Mouse (Mus musculus) liver, embryonic 14.5 days (tissue): Measurements from ENCODE around the gene Snapin. TPM values are rescaled to one million over a fixed set of nuclear protein-coding genes. Genes with fewer than 3 reads are reported as not detected.
A peak's percentile ranks its signal among the peaks of the same experiment; 100 is the strongest.

Experiments used
- ATAC-seq: fragments of 200-750 bp; cut with Nextera tagmentation; 2 replicates; pipeline ENCODE4 v1.8.0; 2017; ENCODE audit warnings: moderate number of reproducible peaks, mild to moderate bottlenecking, moderate library complexity; ENCODE audit not compliant: insufficient read depth
- DNase-seq, 3 experiments: peaks; one replicate each; pipeline ENCODE4 v3.0.0-alpha.2; 2012 to 2013; ENCODE audit warnings: low read depth in 3 of 3, low spot score in 3 of 3
- H3K27ac ChIP-seq: fragments of 300-500 bp; sonication (generic); 2 replicates; pipeline ENCODE4 v1.5.1; 2014; ENCODE audit warnings: moderate library complexity, mild to moderate bottlenecking, control low read depth, inconsistent platforms
- H3K27me3 ChIP-seq: fragments of 300-500 bp; sonication (generic); 2 replicates; pipeline ENCODE4 v1.6.1; 2014; ENCODE audit warnings: mild to moderate bottlenecking, low read length, moderate library complexity; ENCODE audit not compliant: control insufficient read depth, insufficient read depth
- H3K36me3 ChIP-seq: fragments of 300-500 bp; sonication (generic); replicated peaks from 2 replicates; pipeline ENCODE4 v1.6.1; 2014; ENCODE audit warnings: low read depth; ENCODE audit not compliant: control insufficient read depth, insufficient read depth
- H3K4me1 ChIP-seq, 2 experiments: fragments of 200-500 bp in 1 of 2; fragments of 300-500 bp in 1 of 2; sonication (generic) in 1 of 2; replicated peaks; 2 replicates each; pipeline ENCODE4 v1.6.1; 2012 to 2014; ENCODE audit warnings: antibody characterized with exemption in 1 of 2, inconsistent platforms in 1 of 2, low read length in 1 of 2; ENCODE audit not compliant: control insufficient read depth in 2 of 2, insufficient read depth in 2 of 2
- H3K4me2 ChIP-seq: fragments of 300-500 bp; sonication (generic); 2 replicates; pipeline ENCODE4 v1.6.1; 2014; ENCODE audit warnings: low read depth, mild to moderate bottlenecking, control low read depth, moderate library complexity
- H3K4me3 ChIP-seq, 2 experiments: fragments of 200-500 bp in 1 of 2; fragments of 300-500 bp in 1 of 2; sonication (generic) in 1 of 2; 2 replicates each; pipeline ENCODE4 v1.5.1; 2012 to 2014; ENCODE audit warnings: low read depth in 2 of 2, low read length in 2 of 2, mild to moderate bottlenecking in 2 of 2, control low read depth in 1 of 2, inconsistent platforms in 1 of 2, moderate library complexity in 1 of 2; ENCODE audit not compliant: insufficient read depth in 1 of 2
- H3K9ac ChIP-seq: fragments of 300-500 bp; sonication (generic); replicated peaks from 2 replicates; pipeline ENCODE4 v1.6.1; 2014; ENCODE audit warnings: mild to moderate bottlenecking, control low read depth, moderate library complexity
- H3K9me3 ChIP-seq: fragments of 300-500 bp; sonication (generic); 2 replicates; pipeline ENCODE4 v1.6.1; 2016; ENCODE audit warnings: low read length, mixed read lengths; ENCODE audit not compliant: control insufficient read depth
- CTCF ChIP-seq: IDR thresholded peaks from 2 replicates; pipeline ENCODE4 v1.5.1; 2016; ENCODE audit warnings: antibody characterized with exemption, low read depth, control low read depth
- EP300 ChIP-seq: IDR thresholded peaks from 2 replicates; pipeline ENCODE4 v1.6.1; 2016; ENCODE audit warnings: antibody characterized with exemption, low read depth
- WGBS: fragments of 180-500 bp; shearing (Covaris S2); extraction: QIAGEN DNeasy Blood & Tissue Kit; methylation state at CpG from one replicate; pipeline ENCODE4 v1.1.7; 2014; ENCODE audit not compliant: insufficient replicate concordance; 5-methylcytosine and 5-hydroxymethylcytosine counted together
- polyA plus RNA-seq, 2 experiments: library from polyadenylated mRNA; depleted of rRNA in 1 of 2; stranded (reverse) in 1 of 2; unstranded in 1 of 2; fragments of >200 nt; fragmentation: Nextera tagmentation in 1 of 2; extraction: Ambion mirVana in 1 of 2; gene quantifications; 2 replicates each; pipeline versions ENCODE4 v1.2.1 to v1.2.3; 2012 to 2014

Gene Snapin
- polyA plus RNA-seq, 2 experiments: 9.3 to 17.0 TPM

DNA sequence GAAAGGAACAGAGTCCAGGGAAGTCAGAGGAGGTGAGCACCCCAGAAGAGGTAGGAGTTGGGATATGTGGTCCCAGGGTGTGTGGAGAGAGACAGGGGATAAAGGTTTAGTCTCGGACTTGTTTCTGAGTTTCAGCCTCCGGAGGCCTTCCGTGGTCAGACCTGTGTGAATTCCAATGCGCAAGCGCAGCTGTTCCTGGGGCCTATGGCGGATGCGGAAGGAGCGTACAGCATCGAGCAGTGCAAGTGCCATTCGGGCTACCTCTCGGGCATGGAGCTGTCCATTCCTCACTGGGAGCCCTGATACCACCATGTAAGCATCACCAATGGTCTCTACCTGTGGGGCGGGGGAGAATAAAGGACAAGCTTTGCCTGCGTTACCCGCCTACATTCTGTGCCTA lies 35.9 kb downstream of the Snapin start:
- H3K4me3 ChIP-seq: no peak overlapping the region
- WGBS: 81% methylated on average over 14 of the region's 14 CpGs
- DNase-seq (no peak), ATAC-seq (no peak)
- H3K4me1 ChIP-seq: peaks cover 0 to 14% of the 10 kb centered on the region in 2 experiments; a peak in 2 of 4 replicates
- no peaks in the 10 kb centered on the region for H3K36me3 ChIP-seq
- TF ChIP-seq CTCF: no peak
- no peak for TF ChIP-seq EP300
- H3K27ac ChIP-seq: no peak overlapping the region
- H3K27me3 ChIP-seq: no peaks in the 10 kb centered on the region
- no peak overlapping the region for H3K9ac ChIP-seq
- H3K4me2 ChIP-seq: no peak overlapping the region
- no peaks in the 10 kb centered on the region for H3K9me3 ChIP-seq

DNA sequence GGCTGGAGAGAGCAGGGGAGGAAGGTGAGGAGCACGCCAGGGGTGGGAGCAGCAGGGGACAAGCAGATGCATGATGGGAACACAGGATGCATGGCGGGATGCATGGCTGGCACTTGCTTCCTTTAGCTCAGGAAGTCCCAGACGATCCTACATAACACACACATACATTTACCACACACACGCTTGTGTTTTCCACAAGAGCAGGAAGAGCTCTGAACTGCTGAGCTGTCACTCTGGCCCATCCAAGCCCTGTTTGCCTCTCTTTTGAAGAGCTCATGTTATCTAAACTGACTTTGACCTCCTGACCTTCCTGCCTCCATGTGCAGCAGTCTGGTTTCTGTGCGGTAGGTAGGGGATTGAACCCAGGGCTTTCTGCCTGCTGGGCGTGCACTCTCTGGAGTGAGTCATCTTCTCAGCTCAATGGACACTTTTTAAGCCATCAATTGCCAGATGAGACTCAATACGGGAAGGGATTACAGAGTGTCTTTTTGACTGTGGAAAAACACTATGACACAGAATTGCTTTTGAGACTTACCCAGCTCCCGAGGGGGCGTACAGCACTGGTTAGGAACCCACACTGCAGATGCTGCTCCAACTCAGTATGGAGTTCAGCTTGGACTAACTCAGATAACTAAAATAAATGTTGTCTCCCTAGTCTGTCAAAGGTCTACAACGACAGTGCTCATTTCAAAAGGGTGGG lies 39.3 kb downstream of the Snapin start:
- no peaks in the 10 kb centered on the region for H3K27me3 ChIP-seq
- H3K9me3 ChIP-seq: no peaks in the 10 kb centered on the region
- peaks cover 0 to 16% of the 10 kb centered on the region in 2 experiments; a peak in 2 of 4 replicates for H3K4me1 ChIP-seq
- H3K4me3 ChIP-seq: peak overlapping the region; percentile 23 to 40
- no peak overlapping the region for H3K9ac ChIP-seq
- 32% methylated on average over 10 of the region's 10 CpGs for WGBS
- peak overlapping the region; percentile 48 for H3K4me2 ChIP-seq
- no peak for DNase-seq
- H3K27ac ChIP-seq: no peak overlapping the region
- TF ChIP-seq EP300: no peak
- no peak for TF ChIP-seq CTCF
- no peaks in the 10 kb centered on the region for H3K36me3 ChIP-seq
- ATAC-seq: peak; percentile 24; the same call in 1 of the 2 replicates

DNA sequence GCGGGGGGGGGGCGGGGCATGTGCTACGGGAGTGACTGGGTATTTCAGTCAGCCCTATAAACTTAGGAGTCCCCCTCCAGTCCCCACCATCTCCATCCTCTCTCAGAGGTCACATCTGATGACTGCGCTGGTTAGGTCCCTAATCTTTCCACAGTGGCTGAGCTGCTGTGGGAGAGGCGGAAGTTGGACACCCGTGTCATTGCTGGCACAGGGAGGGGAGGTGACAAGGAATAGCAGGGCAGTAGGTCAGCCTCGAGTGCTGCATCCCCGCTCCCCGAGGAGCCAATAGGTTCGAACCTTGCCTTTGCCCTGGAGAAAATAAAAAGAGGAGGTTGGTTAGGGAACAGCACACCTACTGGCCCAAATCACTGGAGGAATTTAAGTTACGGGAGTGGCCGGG lies 40.0 kb downstream of the Snapin start:
- no peak overlapping the region for H3K9ac ChIP-seq
- H3K9me3 ChIP-seq: no peaks in the 10 kb centered on the region
- no peak for DNase-seq
- TF ChIP-seq EP300: no peak
- no peak overlapping the region for H3K27ac ChIP-seq
- H3K27me3 ChIP-seq: no peaks in the 10 kb centered on the region
- no peak for ATAC-seq
- no peaks in the 10 kb centered on the region for H3K36me3 ChIP-seq
- H3K4me3 ChIP-seq: peak overlapping the region; percentile 23 to 40; a peak in 3 of 4 replicates
- 25% methylated on average over 12 of the region's 12 CpGs for WGBS
- H3K4me2 ChIP-seq: peak overlapping the region; percentile 48
- H3K4me1 ChIP-seq: peaks cover 0 to 20% of the 10 kb centered on the region in 2 experiments; a peak in 2 of 4 replicates

GRCm38 (mm10) chr3:90448626-90449025 lies 42.2 kb downstream of the Snapin start:
- TF ChIP-seq EP300: no peak
- Histone ChIP-seq H3K9me3 (no peaks in the 10 kb centered on the region), H3K27me3 (no peaks in the 10 kb centered on the region), H3K9ac (no peak overlapping the region), H3K36me3 (no peaks in the 10 kb centered on the region), H3K4me3 (no peak overlapping the region), H3K4me1 (peaks cover 0 to 26% of the 10 kb centered on the region in 2 experiments; a peak in 2 of 4 replicates), H3K4me2 (no peak overlapping the region), H3K27ac (no peak overlapping the region)
- 53% methylated on average over 6 of the region's 6 CpGs for WGBS
- DNase-seq (no peak), ATAC-seq (no peak)

DNA sequence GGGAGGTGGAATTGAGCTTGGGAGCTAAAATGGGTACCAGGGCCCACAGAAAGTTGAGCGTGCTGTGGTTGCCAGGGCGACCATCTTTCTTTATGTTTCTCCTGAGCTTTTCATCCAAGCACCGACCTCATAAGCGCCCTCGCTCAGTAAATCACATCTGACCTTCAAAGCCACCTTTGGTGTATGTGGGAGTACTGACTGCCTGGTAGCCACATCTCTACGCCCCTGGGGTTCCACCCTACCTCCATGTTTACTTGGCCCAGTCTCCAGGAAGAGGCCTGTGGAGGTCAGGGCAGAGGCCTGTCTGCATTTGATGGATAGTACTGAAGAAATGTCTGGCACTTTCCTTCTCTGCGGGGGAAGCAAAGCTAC lies 43.7 kb downstream of the Snapin start:
- H3K36me3 ChIP-seq: no peaks in the 10 kb centered on the region
- peaks cover 0 to 26% of the 10 kb centered on the region in 2 experiments; a peak in 2 of 4 replicates for H3K4me1 ChIP-seq
- WGBS: 58% methylated on average over 7 of the region's 7 CpGs
- no peak overlapping the region for H3K27ac ChIP-seq
- H3K9me3 ChIP-seq: no peaks in the 10 kb centered on the region
- TF ChIP-seq EP300 (no peak), CTCF (no peak)
- H3K4me3 ChIP-seq: no peak overlapping the region
- H3K27me3 ChIP-seq: no peaks in the 10 kb centered on the region
- peak overlapping the region; percentile 49 for H3K4me2 ChIP-seq
- DNase-seq (no peak), ATAC-seq (peak; percentile 22; the same call in 1 of the 2 replicates)
- no peak overlapping the region for H3K9ac ChIP-seq
